Mouse (Mus musculus) liver, embryonic 13.5 days (tissue): ENCODE data around the gene Parva. TPM values are rescaled to one million over a fixed set of nuclear protein-coding genes. Genes with fewer than 3 reads are reported as not detected.

ENCODE experiments used
- ATAC-seq: fragments of 200-750 bp; cut with Nextera tagmentation; 2 replicates; pipeline ENCODE4 v1.8.0; 2017; ENCODE audit warnings: low read depth, mild to moderate bottlenecking, moderate number of reproducible peaks, moderate library complexity
- DNase-seq: peaks from one replicate; pipeline ENCODE4 v3.0.0; 2022
- H3K27ac ChIP-seq: fragments of 300-500 bp; sonication (generic); 2 replicates; pipeline ENCODE4 v1.5.1; 2015; ENCODE audit warnings: moderate library complexity, mild to moderate bottlenecking, inconsistent platforms
- H3K27me3 ChIP-seq: fragments of 300-500 bp; sonication (generic); 2 replicates; pipeline ENCODE4 v1.6.1; 2015; ENCODE audit warnings: mild to moderate bottlenecking, inconsistent platforms
- H3K36me3 ChIP-seq: fragments of 300-500 bp; sonication (generic); 2 replicates; pipeline ENCODE4 v1.6.1; 2015; ENCODE audit warnings: mild to moderate bottlenecking, inconsistent platforms
- H3K4me1 ChIP-seq: fragments of 300-500 bp; sonication (generic); replicated peaks from 2 replicates; pipeline ENCODE4 v1.6.1; 2015; ENCODE audit warnings: inconsistent platforms
- H3K4me2 ChIP-seq: fragments of 300-500 bp; sonication (generic); 2 replicates; pipeline ENCODE4 v1.6.1; 2015; ENCODE audit warnings: inconsistent platforms, mild to moderate bottlenecking, moderate library complexity
- H3K4me3 ChIP-seq: fragments of 300-500 bp; sonication (generic); replicated peaks from 2 replicates; pipeline ENCODE4 v1.5.1; 2015; ENCODE audit warnings: mild to moderate bottlenecking, inconsistent platforms
- H3K9ac ChIP-seq: fragments of 300-500 bp; sonication (generic); 2 replicates; pipeline ENCODE4 v1.6.1; 2015; ENCODE audit warnings: mild to moderate bottlenecking, inconsistent platforms
- H3K9me3 ChIP-seq: fragments of 300-500 bp; sonication (generic); replicated peaks from 2 replicates; pipeline ENCODE4 v1.6.1; 2016; ENCODE audit warnings: inconsistent platforms
- WGBS: fragments of 180-500 bp; shearing (Covaris S2); methylation state at CpG from one replicate; pipeline ENCODE4 v1.1.7; 2015; ENCODE audit not compliant: insufficient replicate concordance; 5-methylcytosine and 5-hydroxymethylcytosine counted together
- polyA plus RNA-seq: library from polyadenylated mRNA; unstranded; fragments of >200 nt; fragmentation: Nextera tagmentation; extraction: Ambion mirVana; gene quantifications from 2 replicates; pipeline ENCODE4 v1.2.1, GENCODE M21; 2015

Gene Parva
- polyA plus RNA-seq, 1 experiment from 2014 or later = 8.1 TPM

- no peak overlapping the region for H3K27ac ChIP-seq
- DNase-seq = no peak
- WGBS = 34% methylated on average over 5 of the region's 5 CpGs
Measured at GRCm38 (mm10) chr7:112426811-112427210, 494 bp upstream of the Parva start.

GRCm38 (mm10) chr7:112428158-112428535 is 842 bp downstream of the Parva start:
- H3K4me1 ChIP-seq = no peaks in the 10 kb centered on the region
- H3K36me3 ChIP-seq = no peaks in the 10 kb centered on the region
- H3K9ac ChIP-seq = peak overlapping the region; percentile 59
- DNase-seq (no peak), ATAC-seq (peak; percentile 57; the same call in 1 of the 2 replicates)
- peak overlapping the region; percentile 56 for H3K27ac ChIP-seq
- peak overlapping the region; percentile 50 for H3K4me3 ChIP-seq
- 4% methylated on average over 22 of the region's 22 CpGs for WGBS
- H3K9me3 ChIP-seq = no peaks in the 10 kb centered on the region
- H3K27me3 ChIP-seq = peaks cover 29% of the 10 kb centered on the region
- peak overlapping the region; percentile 54 for H3K4me2 ChIP-seq

More at GRCm38 (mm10) chr7:112426811-112427210, 494 bp upstream of the Parva start:
- peaks cover 29% of the 10 kb centered on the region for H3K27me3 ChIP-seq
- no peaks in the 10 kb centered on the region for H3K4me1 ChIP-seq
- no peaks in the 10 kb centered on the region for H3K36me3 ChIP-seq
- H3K9me3 ChIP-seq = no peaks in the 10 kb centered on the region
- ATAC-seq = no peak
- no peak overlapping the region for H3K9ac ChIP-seq
- no peak overlapping the region for H3K4me3 ChIP-seq
- H3K4me2 ChIP-seq = peak overlapping the region; percentile 54; the same call in 1 of the 2 replicates

- no peak overlapping the region for H3K27ac ChIP-seq
- no peak overlapping the region for H3K9ac ChIP-seq
- H3K4me2 ChIP-seq = no peak overlapping the region
- no peaks in the 10 kb centered on the region for H3K9me3 ChIP-seq
- H3K4me1 ChIP-seq = peaks cover 4% of the 10 kb centered on the region
- H3K36me3 ChIP-seq = no peaks in the 10 kb centered on the region
- no peak for DNase-seq
- no peak overlapping the region for H3K4me3 ChIP-seq
- WGBS = 54% methylated on average over 3 of the region's 3 CpGs
- no peak for ATAC-seq
- no peaks in the 10 kb centered on the region for H3K27me3 ChIP-seq
Measured at GRCm38 (mm10) chr7:112439846-112440245, 12.5 kb downstream of the Parva start.

- H3K27ac ChIP-seq = no peak overlapping the region
- 54% methylated on average over 12 of the region's 12 CpGs for WGBS
- H3K9ac ChIP-seq = no peak overlapping the region
- H3K4me2 ChIP-seq = peak overlapping the region; percentile 21; the same call in 1 of the 2 replicates
- DNase-seq = no peak
- no peaks in the 10 kb centered on the region for H3K27me3 ChIP-seq
- H3K4me1 ChIP-seq = peaks cover 8% of the 10 kb centered on the region
- H3K4me3 ChIP-seq = no peak overlapping the region
- no peaks in the 10 kb centered on the region for H3K36me3 ChIP-seq
- no peak for ATAC-seq
- no peaks in the 10 kb centered on the region for H3K9me3 ChIP-seq
Measured at GRCm38 (mm10) chr7:112444152-112444984, 17.1 kb downstream of the Parva start.

- H3K4me2 ChIP-seq = peak overlapping the region; percentile 21; the same call in 1 of the 2 replicates
- 37% methylated on average over 9 of the region's 9 CpGs for WGBS
- no peak overlapping the region for H3K4me3 ChIP-seq
- H3K9me3 ChIP-seq = no peaks in the 10 kb centered on the region
- DNase-seq (no peak), ATAC-seq (no peak)
- H3K4me1 ChIP-seq = peaks cover 8% of the 10 kb centered on the region
- no peak overlapping the region for H3K9ac ChIP-seq
- no peaks in the 10 kb centered on the region for H3K27me3 ChIP-seq
- H3K36me3 ChIP-seq = no peaks in the 10 kb centered on the region
- no peak overlapping the region for H3K27ac ChIP-seq
Measured at GRCm38 (mm10) chr7:112444985-112445367, 17.7 kb downstream of the Parva start.

- H3K27me3 ChIP-seq = no peaks in the 10 kb centered on the region
- H3K4me3 ChIP-seq = no peak overlapping the region
- H3K4me1 ChIP-seq = peaks cover 8% of the 10 kb centered on the region
- H3K4me2 ChIP-seq = no peak overlapping the region
- 50% methylated on average over 4 of the region's 4 CpGs for WGBS
- no peak for DNase-seq
- ATAC-seq = no peak
- H3K36me3 ChIP-seq = no peaks in the 10 kb centered on the region
- H3K9ac ChIP-seq = no peak overlapping the region
- H3K27ac ChIP-seq = no peak overlapping the region
- no peaks in the 10 kb centered on the region for H3K9me3 ChIP-seq
Measured at GRCm38 (mm10) chr7:112446498-112446897, 19.2 kb downstream of the Parva start.

GRCm38 (mm10) chr7:112449954-112450700 is 22.8 kb downstream of the Parva start:
- ATAC-seq = peak; percentile 74
- no peak overlapping the region for H3K4me2 ChIP-seq
- no peaks in the 10 kb centered on the region for H3K36me3 ChIP-seq
- H3K4me1 ChIP-seq = peaks cover 6% of the 10 kb centered on the region; the same call in 1 of the 2 replicates
- no peaks in the 10 kb centered on the region for H3K27me3 ChIP-seq
- H3K27ac ChIP-seq = peak overlapping the region; percentile 66
- no peaks in the 10 kb centered on the region for H3K9me3 ChIP-seq
- H3K4me3 ChIP-seq = no peak overlapping the region
- no peak overlapping the region for H3K9ac ChIP-seq
- DNase-seq = no peak
- 58% methylated on average over 8 of the region's 8 CpGs for WGBS

- Histone ChIP-seq H3K4me1 (0 out of 2 replicates have a peak, but pooled peaks cover 5% of the 10 kb centered on the region), H3K9ac (no peak overlapping the region), H3K27me3 (no peaks in the 10 kb centered on the region), H3K27ac (no peak overlapping the region), H3K4me2 (no peak overlapping the region), H3K36me3 (no peaks in the 10 kb centered on the region), H3K9me3 (no peaks in the 10 kb centered on the region), H3K4me3 (no peak overlapping the region)
- no peak for DNase-seq
- 44% methylated on average over 5 of the region's 5 CpGs for WGBS
- no peak for ATAC-seq
Measured at GRCm38 (mm10) chr7:112452471-112452870, 25.2 kb downstream of the Parva start.

- H3K36me3 ChIP-seq = no peaks in the 10 kb centered on the region
- 0 out of 2 replicates have a peak, but pooled peaks cover 5% of the 10 kb centered on the region for H3K4me1 ChIP-seq
- DNase-seq (no peak), ATAC-seq (no peak)
- no peak overlapping the region for H3K4me2 ChIP-seq
- peak overlapping the region; percentile 60; the same call in 1 of the 2 replicates for H3K27ac ChIP-seq
- WGBS = 32% methylated on average over 3 of the region's 3 CpGs
- no peak overlapping the region for H3K4me3 ChIP-seq
- H3K9ac ChIP-seq = no peak overlapping the region
- H3K9me3 ChIP-seq = no peaks in the 10 kb centered on the region
- no peaks in the 10 kb centered on the region for H3K27me3 ChIP-seq
Measured at GRCm38 (mm10) chr7:112453805-112454214, 26.5 kb downstream of the Parva start.

GRCm38 (mm10) chr7:112454380-112454779 is 27.1 kb downstream of the Parva start:
- WGBS = 46% methylated on average over 6 of the region's 6 CpGs
- DNase-seq (no peak), ATAC-seq (no peak)
- H3K4me2 ChIP-seq = no peak overlapping the region
- no peak overlapping the region for H3K9ac ChIP-seq
- no peaks in the 10 kb centered on the region for H3K27me3 ChIP-seq
- H3K4me1 ChIP-seq = 0 out of 2 replicates have a peak, but pooled peaks cover 5% of the 10 kb centered on the region
- peak overlapping the region; percentile 60 for H3K27ac ChIP-seq
- H3K4me3 ChIP-seq = no peak overlapping the region
- H3K9me3 ChIP-seq = no peaks in the 10 kb centered on the region
- no peaks in the 10 kb centered on the region for H3K36me3 ChIP-seq

- Histone ChIP-seq H3K4me3 (no peak overlapping the region), H3K4me2 (no peak overlapping the region), H3K9ac (no peak overlapping the region), H3K36me3 (no peaks in the 10 kb centered on the region), H3K27ac (no peak overlapping the region), H3K27me3 (no peaks in the 10 kb centered on the region), H3K9me3 (no peaks in the 10 kb centered on the region), H3K4me1 (0 out of 2 replicates have a peak, but pooled peaks cover 5% of the 10 kb centered on the region)
- WGBS = 79% methylated on average over 2 of the region's 2 CpGs
- ATAC-seq = no peak
- no peak for DNase-seq
Measured at GRCm38 (mm10) chr7:112454951-112455350, 27.6 kb downstream of the Parva start.
